Mouse (Mus musculus) gastrocnemius, postnatal 10 days (tissue): Measurements from ENCODE around the gene Rgs12. TPM values are rescaled to one million over a fixed set of nuclear protein-coding genes. Genes with fewer than 3 reads are reported as not detected.

Experiments
- DNase-seq: peaks from one replicate; pipeline ENCODE4 v3.0.0; 2021; ENCODE audit warnings: mixed read lengths
- long read RNA-seq, 2 experiments: library from polyadenylated mRNA; stranded (forward); transcript quantifications; one replicate each; pipeline ENCODE4 v2.0.0; 2021
- total RNA-seq, 2 experiments: library from RNA; stranded (reverse); gene quantifications; 2 replicates each; pipeline ENCODE4 v1.2.3; 2021

Rgs12 gene
- 10 to 100 TPM; 13.7 to 16.6 TPM for total RNA-seq
- long read RNA-seq, experiment 1, full-length matches to known transcripts: 4 of 14 reads
- long read RNA-seq, experiment 1, partial matches to known transcripts: 6 of 14 reads
- long read RNA-seq, experiment 1, other reads (novel, unspliced or antisense): 4 of 14 reads
- long read RNA-seq, experiment 2, full-length matches to known transcripts: 2 of 8 reads
- long read RNA-seq, experiment 2, partial matches to known transcripts: 0 of 8 reads
- long read RNA-seq, experiment 2, other reads (novel, unspliced or antisense): 6 of 8 reads

- peak; percentile 85 for DNase-seq
Measured at GRCm38 (mm10) chr5:34948861-34949760, at the start of gene Rgs12. Rgs12 (plus strand) TSS chr5:34949445.

- no peak for DNase-seq
Measured at GRCm38 (mm10) chr5:34899787-34900469, 49.3 kb upstream of the Rgs12 start.

GRCm38 (mm10) chr5:34902371-34902770 lies 46.9 kb upstream of the Rgs12 start:
- no peak for DNase-seq

GRCm38 (mm10) chr5:34902811-34903385 lies 46.3 kb upstream of the Rgs12 start:
- peak; percentile 34 for DNase-seq

- DNase-seq: no peak
Measured at GRCm38 (mm10) chr5:34904412-34904811, 44.8 kb upstream of the Rgs12 start.

- no peak for DNase-seq
Measured at GRCm38 (mm10) chr5:34907230-34907629, 42.0 kb upstream of the Rgs12 start.

GRCm38 (mm10) chr5:34907910-34908725 lies 41.1 kb upstream of the Rgs12 start, which contains the start of gene Msantd1:
Msantd1 (plus strand) TSS chr5:34908012.
- no peak for DNase-seq

- no peak for DNase-seq
Measured at GRCm38 (mm10) chr5:34908726-34909633, 40.3 kb upstream of the Rgs12 start.

- DNase-seq: no peak
Measured at GRCm38 (mm10) chr5:34909634-34910503, 39.4 kb upstream of the Rgs12 start.

GRCm38 (mm10) chr5:34910504-34910815 lies 38.8 kb upstream of the Rgs12 start:
- DNase-seq: no peak

- peak; percentile 75 for DNase-seq
Measured at GRCm38 (mm10) chr5:34915801-34916200, 33.4 kb upstream of the Rgs12 start.

- no peak for DNase-seq
Measured at GRCm38 (mm10) chr5:34917234-34917655, 32.0 kb upstream of the Rgs12 start.

GRCm38 (mm10) chr5:34918785-34919184 lies 30.5 kb upstream of the Rgs12 start:
- DNase-seq: no peak

- no peak for DNase-seq
Measured at GRCm38 (mm10) chr5:34922531-34922930, 26.7 kb upstream of the Rgs12 start.

- no peak for DNase-seq
Measured at GRCm38 (mm10) chr5:34923920-34924319, 25.3 kb upstream of the Rgs12 start.

- DNase-seq: no peak
Measured at GRCm38 (mm10) chr5:34924519-34924918, 24.7 kb upstream of the Rgs12 start.

GRCm38 (mm10) chr5:34927648-34928047 lies 21.6 kb upstream of the Rgs12 start:
- DNase-seq: no peak

- DNase-seq: no peak
Measured at GRCm38 (mm10) chr5:34930151-34930975, 18.9 kb upstream of the Rgs12 start.

- no peak for DNase-seq
Measured at GRCm38 (mm10) chr5:34931091-34931490, 18.2 kb upstream of the Rgs12 start.
